Comparison of ENCODE assay signal across 27 mouse cellular contexts in genomic region chr19:51043544-51043943, GRCm38 (mm10).
"Had no signal": no experiment of that assay in that cellular context is flagged by ENCODE, and none has a peak within 500 bp of the region (broad histone marks: within the 10 kb centered on the region; RNA-seq: fewer than 3 reads in every experiment).

No protein-coding gene starts in this region.

- H3K4me2 ChIP-seq: embryonic facial prominence, embryonic 12.5 days; embryonic facial prominence, embryonic 13.5 days; embryonic facial prominence, embryonic 15.5 days; forebrain, embryonic 12.5 days; forebrain, embryonic 13.5 days; forebrain, embryonic 15.5 days had no signal

- ATAC-seq: forebrain, embryonic 13.5 days; forebrain, embryonic 14.5 days; forebrain, embryonic 15.5 days; forebrain, embryonic 16.5 days; forebrain, postnatal 0 days had no signal

- H3K27me3 ChIP-seq: embryonic facial prominence, embryonic 12.5 days; embryonic facial prominence, embryonic 13.5 days; embryonic facial prominence, embryonic 15.5 days; forebrain, embryonic 12.5 days; forebrain, embryonic 13.5 days; forebrain, embryonic 15.5 days had no signal

- H3K27ac ChIP-seq: embryonic facial prominence, embryonic 10.5 days; embryonic facial prominence, embryonic 12.5 days; embryonic facial prominence, embryonic 13.5 days; embryonic facial prominence, embryonic 15.5 days; forebrain, embryonic 10.5 days; forebrain, embryonic 12.5 days; forebrain, embryonic 13.5 days; forebrain, embryonic 15.5 days; gastrocnemius, adult 2 months; heart, adult 2 months had no signal

- H3K9ac ChIP-seq: embryonic facial prominence, embryonic 12.5 days; embryonic facial prominence, embryonic 13.5 days; embryonic facial prominence, embryonic 15.5 days; forebrain, embryonic 12.5 days; forebrain, embryonic 13.5 days; forebrain, embryonic 15.5 days; forebrain, postnatal 0 days had no signal

- H3K36me3 ChIP-seq: embryonic facial prominence, embryonic 10.5 days; embryonic facial prominence, embryonic 12.5 days; embryonic facial prominence, embryonic 13.5 days; embryonic facial prominence, embryonic 15.5 days; forebrain, embryonic 10.5 days; forebrain, embryonic 12.5 days; forebrain, embryonic 15.5 days had no signal

- H3K4me3 ChIP-seq: embryonic facial prominence, embryonic 10.5 days; embryonic facial prominence, embryonic 12.5 days; embryonic facial prominence, embryonic 13.5 days; embryonic facial prominence, embryonic 15.5 days; erythroblast, embryonic 14.5 days; forebrain, embryonic 10.5 days; forebrain, embryonic 12.5 days; forebrain, embryonic 13.5 days; forebrain, embryonic 15.5 days; gastrocnemius, adult 2 months; heart, adult 2 months had no signal

- H3K4me1 ChIP-seq: embryonic facial prominence, embryonic 10.5 days; embryonic facial prominence, embryonic 12.5 days; embryonic facial prominence, embryonic 13.5 days; embryonic facial prominence, embryonic 15.5 days; forebrain, embryonic 10.5 days; forebrain, embryonic 12.5 days; forebrain, embryonic 13.5 days; forebrain, embryonic 15.5 days had no signal

- H3K9me3 ChIP-seq: embryonic facial prominence, embryonic 10.5 days; embryonic facial prominence, embryonic 12.5 days; embryonic facial prominence, embryonic 13.5 days; embryonic facial prominence, embryonic 15.5 days; forebrain, embryonic 10.5 days; forebrain, embryonic 12.5 days; forebrain, embryonic 13.5 days; forebrain, embryonic 15.5 days had no signal

- DNase-seq: cerebellum, adult 8-10 months; cerebellum, adult 9-10 months; cerebellum, adult 9-11 months; cerebellum, postnatal 10 days; cerebellum, postnatal 14 days; cerebellum, postnatal 25 days; cerebellum, postnatal 36 days; forebrain, postnatal 0 days; gastrocnemius, adult 2 months; gastrocnemius, postnatal 10 days; gastrocnemius, postnatal 14 days; gastrocnemius, postnatal 25 days; gastrocnemius, postnatal 36 days; heart, adult 11 months; heart, adult 18-20 months; heart, adult 2 months had no signal
